In genomic region chr13:35258720-35259119, GRCm38 (mm10) we compare ENCODE assay signal across 17 mouse cellular contexts.
DNase-seq lines count a peak whose midpoint lies in the region; ATAC-seq lines count a peak whose summit lies in the region.
"Had no signal": no experiment of that assay in that cellular context is flagged by ENCODE, and none has a peak within 500 bp of the region (broad histone marks: within the 10 kb centered on the region; RNA-seq: fewer than 3 reads in every experiment).

No protein-coding gene starts in this region.

- DNase-seq in urinary bladder, adult 18-20 months (ENCODE audit: low spot score in 2 of 2), result no peak
- no peak for DNase-seq in urinary bladder, postnatal 10 days (ENCODE audit: low spot score)
- DNase-seq: adrenal gland, adult 2 months; adrenal gland, postnatal 10 days; adrenal gland, postnatal 25 days; cerebellum, adult 11 months; cerebellum, adult 18-20 months; cerebellum, adult 8-10 months; cerebellum, adult 9-11 months; cerebellum, postnatal 14 days; cerebellum, postnatal 36 days; embryo, embryonic 11 days had no signal

- peak; percentile 71 for ATAC-seq in granulocyte monocyte progenitor cell, adult 5-6 weeks (replicated peaks; ENCODE audit: poor library complexity, severe bottlenecking)
- ATAC-seq in megakaryocyte, adult 5-6 weeks (ENCODE audit: poor library complexity, severe bottlenecking), result peak; percentile 45; the same call in 1 of the 2 replicates
- ATAC-seq in monocyte, adult 5-6 weeks (replicated peaks; ENCODE audit: insufficient number of reproducible peaks, low FRiP score, low TSS enrichment, poor library complexity, severe bottlenecking), result peak; percentile 87
- ATAC-seq: forebrain, embryonic 14.5 days; forebrain, embryonic 16.5 days had no signal
